Mouse (Mus musculus): ENCODE measurements around the gene Stx19. TPM values are rescaled to one million over a fixed set of nuclear protein-coding genes. Genes with fewer than 3 reads are reported as not detected.

Gene Stx19
- 0.38 and 0.63 TPM in 2 replicates for polyA plus RNA-seq (2014; fragmentation: Nextera tagmentation; extraction: Ambion mirVana)

DNA sequence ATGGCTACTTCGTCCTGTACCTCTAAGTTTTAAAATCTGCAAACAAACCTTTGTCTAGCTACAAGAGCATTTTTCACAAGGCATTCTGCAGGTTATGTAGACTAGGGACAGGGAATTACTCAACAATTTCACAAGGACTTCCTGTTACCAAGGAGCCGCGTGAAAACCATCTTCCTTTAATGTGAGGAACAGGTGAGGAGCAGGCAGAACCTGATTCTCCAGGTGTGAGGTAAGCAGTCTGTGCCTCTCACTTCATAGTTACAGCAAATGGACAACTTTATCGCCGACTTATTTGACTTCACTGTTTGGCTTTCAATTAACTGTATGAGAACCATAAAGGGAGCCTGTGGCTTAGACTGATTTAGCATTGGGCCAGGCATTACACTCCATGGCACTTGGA, at the start of gene Stx19:
Gene Stx19 (plus strand): TSS at position 186 of the 400 bp plus-strand sequence.
- no peaks in the 10 kb centered on the region for H3K4me1 ChIP-seq (ENCODE audit: control insufficient read depth, insufficient read depth, low read length)
- H3K4me3 ChIP-seq (ENCODE audit: low read length), result no peak within 1 kb of the TSS
- no peak within 1 kb of the TSS for H3K4me2 ChIP-seq (replicated peaks; ENCODE audit: low read depth, low read length)
- WGBS, result 86% methylated on average over 5 of the region's 5 CpGs
- no peak within 1 kb of the TSS for H3K27ac ChIP-seq (ENCODE audit: low read depth, low read length)
- H3K9ac ChIP-seq (ENCODE audit: low read depth, low read length), result no peak within 1 kb of the TSS
- no peaks in the 10 kb centered on the region for H3K36me3 ChIP-seq (ENCODE audit: control insufficient read depth, insufficient read depth, low read length)
- no peaks in the 10 kb centered on the region for H3K27me3 ChIP-seq (ENCODE audit: control insufficient read depth, insufficient read depth, low read length)
- ATAC-seq (ENCODE audit: low FRiP score, low TSS enrichment), result no peak
- H3K9me3 ChIP-seq (ENCODE audit: control insufficient read depth, low read length), result no peaks in the 10 kb centered on the region

DNA sequence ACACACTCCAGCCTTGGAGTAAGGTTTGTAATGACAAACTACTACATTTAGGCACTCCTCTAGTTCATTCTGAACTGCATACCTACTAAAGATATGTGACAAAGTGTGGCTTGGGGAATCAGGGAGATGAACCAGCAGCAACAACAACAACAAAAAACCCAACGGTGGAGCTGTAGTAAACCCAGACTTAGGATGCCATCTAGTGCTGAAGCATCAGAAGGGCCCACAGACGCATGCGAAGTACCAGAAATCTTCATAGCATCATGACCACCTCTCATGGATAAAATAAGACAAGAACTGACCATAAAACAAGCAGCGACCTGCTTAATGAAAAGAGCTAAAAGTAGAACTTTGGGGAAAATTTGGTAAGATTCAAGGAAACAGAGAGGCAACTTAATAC, 41.0 kb upstream of the Stx19 start:
- Histone ChIP-seq H3K27me3 (ENCODE audit: control insufficient read depth, insufficient read depth, low read length) (no peaks in the 10 kb centered on the region), H3K4me2 (replicated peaks; ENCODE audit: low read depth, low read length) (no peak overlapping the region), H3K9me3 (ENCODE audit: control insufficient read depth, low read length) (no peaks in the 10 kb centered on the region), H3K4me3 (ENCODE audit: low read length) (no peak overlapping the region), H3K9ac (ENCODE audit: low read depth, low read length) (no peak overlapping the region), H3K4me1 (ENCODE audit: control insufficient read depth, insufficient read depth, low read length) (no peaks in the 10 kb centered on the region), H3K27ac (ENCODE audit: low read depth, low read length) (no peak overlapping the region), H3K36me3 (ENCODE audit: control insufficient read depth, insufficient read depth, low read length) (no peaks in the 10 kb centered on the region; the same call in 1 of the 2 replicates)
- ATAC-seq (ENCODE audit: low FRiP score, low TSS enrichment), result no peak
- whole genome bisulfite sequencing, result 82% methylated on average over 4 of the region's 4 CpGs

DNA sequence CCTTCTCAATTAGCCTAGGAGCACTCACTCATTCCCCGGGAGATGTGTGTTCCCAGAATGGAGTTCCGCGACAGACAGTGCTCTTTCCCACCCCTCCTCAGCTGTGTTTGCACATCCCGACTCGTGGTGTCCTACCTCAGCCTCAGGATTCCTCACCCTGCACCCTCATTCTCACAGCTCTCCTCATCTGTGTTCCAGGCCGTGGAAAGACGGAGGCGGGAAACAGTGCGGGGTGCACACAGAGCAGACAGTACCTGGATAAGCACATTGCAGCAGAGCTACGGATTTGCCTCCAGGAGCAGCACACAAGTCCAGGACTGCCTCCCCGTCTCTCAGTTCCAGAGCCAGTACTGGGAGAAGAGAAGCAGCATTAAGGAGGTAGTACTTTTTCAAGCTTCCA, 38.4 kb upstream of the Stx19 start:
- Histone ChIP-seq H3K4me3 (ENCODE audit: low read length) (no peak overlapping the region), H3K36me3 (ENCODE audit: control insufficient read depth, insufficient read depth, low read length) (no peaks in the 10 kb centered on the region; the same call in 1 of the 2 replicates), H3K27me3 (ENCODE audit: control insufficient read depth, insufficient read depth, low read length) (no peaks in the 10 kb centered on the region), H3K4me2 (replicated peaks; ENCODE audit: low read depth, low read length) (no peak overlapping the region), H3K4me1 (ENCODE audit: control insufficient read depth, insufficient read depth, low read length) (no peaks in the 10 kb centered on the region), H3K27ac (ENCODE audit: low read depth, low read length) (no peak overlapping the region), H3K9me3 (ENCODE audit: control insufficient read depth, low read length) (no peaks in the 10 kb centered on the region), H3K9ac (ENCODE audit: low read depth, low read length) (no peak overlapping the region)
- 88% methylated on average over 11 of the region's 11 CpGs for WGBS
- ATAC-seq (ENCODE audit: low FRiP score, low TSS enrichment), result no peak

DNA sequence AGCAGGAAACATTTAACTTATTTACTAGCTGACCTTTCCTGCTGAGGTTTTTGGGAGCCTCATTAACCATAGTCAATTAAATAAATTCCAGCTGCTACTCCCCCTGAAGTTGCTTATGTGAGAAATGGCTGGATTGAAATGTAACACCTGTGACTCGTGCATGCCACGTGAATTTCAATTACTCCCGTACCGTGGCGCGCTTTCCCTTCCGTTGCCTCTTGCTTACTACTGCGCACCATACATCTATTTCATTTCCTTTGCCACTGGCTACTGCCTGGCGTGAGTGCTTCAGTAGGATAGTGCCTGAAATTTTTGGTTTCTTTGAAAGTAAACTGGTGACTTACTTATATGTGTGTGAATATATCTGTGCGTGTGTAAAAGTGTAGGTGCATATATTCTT, 36.2 kb upstream of the Stx19 start:
- H3K9me3 ChIP-seq (ENCODE audit: control insufficient read depth, low read length), result no peaks in the 10 kb centered on the region
- no peak overlapping the region for H3K9ac ChIP-seq (ENCODE audit: low read depth, low read length)
- H3K4me2 ChIP-seq (replicated peaks; ENCODE audit: low read depth, low read length), result no peak overlapping the region
- no peaks in the 10 kb centered on the region; the same call in 1 of the 2 replicates for H3K36me3 ChIP-seq (ENCODE audit: control insufficient read depth, insufficient read depth, low read length)
- ATAC-seq (ENCODE audit: low FRiP score, low TSS enrichment), result no peak
- no peak overlapping the region for H3K27ac ChIP-seq (ENCODE audit: low read depth, low read length)
- H3K4me3 ChIP-seq (ENCODE audit: low read length), result no peak overlapping the region
- no peaks in the 10 kb centered on the region for H3K4me1 ChIP-seq (ENCODE audit: control insufficient read depth, insufficient read depth, low read length)
- WGBS, result 50% methylated on average over 10 of the region's 10 CpGs
- H3K27me3 ChIP-seq (ENCODE audit: control insufficient read depth, insufficient read depth, low read length), result no peaks in the 10 kb centered on the region

DNA sequence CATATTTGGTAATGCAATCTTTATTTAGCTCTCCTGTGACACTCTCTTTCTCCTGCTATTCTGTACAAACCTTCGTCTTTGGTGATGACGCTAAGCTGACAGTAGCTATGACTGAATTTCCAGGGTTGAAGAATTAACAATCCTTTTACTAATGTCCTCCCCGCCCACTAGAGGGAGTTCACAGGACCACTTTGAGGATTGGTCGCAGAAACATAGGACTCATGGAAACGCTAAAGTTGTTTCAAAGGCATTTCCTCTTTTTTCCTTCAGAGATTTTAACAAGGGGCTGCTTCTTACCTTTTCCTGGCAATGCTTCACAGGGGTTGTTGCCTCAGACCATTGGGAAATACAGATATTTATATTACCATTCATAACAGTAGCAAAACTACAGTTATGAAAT, 32.2 kb upstream of the Stx19 start:
- H3K9me3 ChIP-seq (ENCODE audit: control insufficient read depth, low read length), result no peaks in the 10 kb centered on the region
- ATAC-seq (ENCODE audit: low FRiP score, low TSS enrichment), result no peak
- H3K36me3 ChIP-seq (ENCODE audit: control insufficient read depth, insufficient read depth, low read length), result no peaks in the 10 kb centered on the region
- H3K27me3 ChIP-seq (ENCODE audit: control insufficient read depth, insufficient read depth, low read length), result no peaks in the 10 kb centered on the region
- H3K4me2 ChIP-seq (replicated peaks; ENCODE audit: low read depth, low read length), result no peak overlapping the region
- WGBS, result 69% methylated on average over 5 of the region's 5 CpGs
- no peak overlapping the region for H3K9ac ChIP-seq (ENCODE audit: low read depth, low read length)
- H3K4me3 ChIP-seq (ENCODE audit: low read length), result no peak overlapping the region
- H3K4me1 ChIP-seq (ENCODE audit: control insufficient read depth, insufficient read depth, low read length), result no peaks in the 10 kb centered on the region
- H3K27ac ChIP-seq (ENCODE audit: low read depth, low read length), result no peak overlapping the region

DNA sequence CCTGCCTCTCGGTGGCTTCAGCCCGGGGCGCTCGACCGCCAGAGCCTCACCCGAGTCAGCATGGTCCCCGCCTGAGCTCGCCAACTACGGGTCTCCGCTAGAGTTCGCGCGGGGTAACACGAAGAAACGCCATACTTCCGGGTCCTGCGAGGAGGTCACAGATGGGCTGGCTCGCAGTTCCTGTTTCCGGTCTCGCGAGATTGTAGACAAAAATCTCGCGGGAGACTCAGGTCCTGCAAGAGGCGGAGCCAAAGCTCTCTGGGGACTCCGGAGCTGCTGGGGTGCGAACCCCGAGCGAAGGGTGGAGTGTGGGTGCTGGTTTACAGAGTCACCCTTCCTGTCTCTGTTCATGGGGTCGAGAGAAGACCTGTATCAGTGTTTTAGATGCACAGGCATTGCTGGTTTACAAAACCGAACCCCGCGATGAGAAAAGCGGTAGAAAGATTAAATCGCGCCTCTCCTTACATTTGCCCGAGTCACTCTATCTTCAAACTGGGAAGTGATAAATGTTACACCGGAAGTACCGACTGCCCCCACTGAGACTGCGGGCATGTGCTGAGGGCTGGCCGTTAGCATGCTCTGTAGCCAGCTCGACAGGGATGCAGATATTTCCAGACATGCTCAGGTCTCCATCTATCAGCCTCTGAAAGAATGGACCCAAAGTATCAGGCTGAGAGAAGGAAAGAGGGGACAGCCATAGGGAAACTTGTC, 27.7 kb upstream of the Stx19 start, which contains the start of gene Nsun3:
Gene Nsun3 (minus strand): TSS at position 198 of the 711 bp plus-strand sequence.
- 2% methylated on average over 41 of the region's 41 CpGs for WGBS

DNA sequence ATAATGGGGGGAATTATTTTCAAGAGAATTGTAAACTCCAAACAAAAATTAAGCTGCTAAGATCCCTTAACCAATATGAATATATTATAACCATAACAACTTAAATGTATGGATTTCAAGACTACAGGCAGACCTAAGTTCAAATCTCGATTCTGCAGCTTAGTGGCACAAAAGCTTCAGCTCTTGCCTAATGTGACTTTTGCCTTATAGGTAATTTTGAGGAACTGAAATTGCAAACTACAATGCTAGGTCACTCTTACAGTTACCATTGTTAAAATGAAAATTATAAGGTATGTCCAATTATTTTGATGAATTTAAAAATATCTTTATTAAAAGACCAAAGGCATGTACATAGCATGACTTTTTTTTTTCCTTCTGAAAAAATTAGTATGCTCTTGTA, 17.9 kb upstream of the Stx19 start:
- H3K4me1 ChIP-seq (ENCODE audit: control insufficient read depth, insufficient read depth, low read length), result no peaks in the 10 kb centered on the region
- H3K9me3 ChIP-seq (ENCODE audit: control insufficient read depth, low read length), result no peaks in the 10 kb centered on the region
- no peaks in the 10 kb centered on the region for H3K27me3 ChIP-seq (ENCODE audit: control insufficient read depth, insufficient read depth, low read length)
- no peak overlapping the region for H3K9ac ChIP-seq (ENCODE audit: low read depth, low read length)
- no peak overlapping the region for H3K27ac ChIP-seq (ENCODE audit: low read depth, low read length)
- 82% methylated on average over 1 of the region's 1 CpGs for WGBS
- no peak overlapping the region for H3K4me3 ChIP-seq (ENCODE audit: low read length)
- ATAC-seq (ENCODE audit: low FRiP score, low TSS enrichment), result no peak
- H3K4me2 ChIP-seq (replicated peaks; ENCODE audit: low read depth, low read length), result no peak overlapping the region
- peaks cover 10% of the 10 kb centered on the region; the same call in 1 of the 2 replicates for H3K36me3 ChIP-seq (ENCODE audit: control insufficient read depth, insufficient read depth, low read length)

More for the DNA sequence above, 27.7 kb upstream of the Stx19 start, which contains the start of gene Nsun3:
- Histone ChIP-seq H3K9me3 (ENCODE audit: control insufficient read depth, low read length) (no peaks in the 10 kb centered on the region), H3K36me3 (ENCODE audit: control insufficient read depth, insufficient read depth, low read length) (no peaks in the 10 kb centered on the region), H3K4me3 (ENCODE audit: low read length) (peak within 1 kb of the TSS; percentile 63), H3K9ac (ENCODE audit: low read depth, low read length) (peak within 1 kb of the TSS; percentile 70), H3K27me3 (ENCODE audit: control insufficient read depth, insufficient read depth, low read length) (no peaks in the 10 kb centered on the region), H3K4me1 (ENCODE audit: control insufficient read depth, insufficient read depth, low read length) (no peaks in the 10 kb centered on the region), H3K27ac (ENCODE audit: low read depth, low read length) (peak within 1 kb of the TSS; percentile 68), H3K4me2 (replicated peaks; ENCODE audit: low read depth, low read length) (peak within 1 kb of the TSS; percentile 64)
- peak; percentile 98 for ATAC-seq (ENCODE audit: low FRiP score, low TSS enrichment)

DNA sequence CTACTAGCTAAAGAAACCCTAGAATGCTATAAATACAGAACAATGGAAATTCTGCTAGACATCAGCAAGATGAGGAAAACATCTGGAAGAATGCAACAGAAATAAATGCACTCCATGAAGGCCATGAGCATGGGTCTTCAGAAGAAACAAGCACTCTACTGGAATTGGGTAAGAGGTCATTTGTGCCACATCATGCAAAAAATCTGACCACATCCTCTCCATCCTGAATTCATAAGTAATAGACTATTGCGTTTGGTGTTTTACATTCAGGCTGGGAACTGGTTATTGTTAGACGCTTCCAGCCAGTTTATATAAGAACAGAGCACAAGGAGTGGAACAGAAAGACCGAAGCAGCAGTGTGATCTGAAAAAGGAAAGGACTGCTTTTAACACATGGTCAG, 15.7 kb upstream of the Stx19 start:
- no peaks in the 10 kb centered on the region for H3K4me1 ChIP-seq (ENCODE audit: control insufficient read depth, insufficient read depth, low read length)
- H3K9me3 ChIP-seq (ENCODE audit: control insufficient read depth, low read length), result no peaks in the 10 kb centered on the region
- peaks cover 18% of the 10 kb centered on the region; the same call in 1 of the 2 replicates for H3K36me3 ChIP-seq (ENCODE audit: control insufficient read depth, insufficient read depth, low read length)
- no peak overlapping the region for H3K4me2 ChIP-seq (replicated peaks; ENCODE audit: low read depth, low read length)
- 97% methylated on average over 3 of the region's 3 CpGs for WGBS
- no peak for ATAC-seq (ENCODE audit: low FRiP score, low TSS enrichment)
- H3K27me3 ChIP-seq (ENCODE audit: control insufficient read depth, insufficient read depth, low read length), result no peaks in the 10 kb centered on the region
- no peak overlapping the region for H3K9ac ChIP-seq (ENCODE audit: low read depth, low read length)
- H3K27ac ChIP-seq (ENCODE audit: low read depth, low read length), result no peak overlapping the region
- H3K4me3 ChIP-seq (ENCODE audit: low read length), result no peak overlapping the region

DNA sequence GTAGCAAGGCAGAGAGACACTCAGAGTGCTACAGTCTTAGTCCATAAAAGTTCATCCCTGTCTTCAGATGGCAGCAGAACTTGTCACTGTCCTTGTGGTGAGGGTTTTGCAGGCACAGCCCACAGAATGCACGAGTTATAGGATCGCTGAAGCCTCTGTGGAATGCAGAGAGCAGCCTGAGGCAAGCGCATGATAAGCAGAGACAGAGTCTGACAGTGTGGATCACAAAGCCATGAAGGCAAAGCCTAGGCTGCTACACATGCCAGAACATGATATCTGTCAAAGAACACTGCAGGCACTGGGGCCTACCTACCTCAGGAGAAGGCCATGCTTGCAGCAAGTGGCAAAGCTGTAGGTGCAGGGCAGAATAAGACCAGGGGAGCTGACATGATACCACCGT, 15.1 kb upstream of the Stx19 start:
- Histone ChIP-seq H3K9ac (ENCODE audit: low read depth, low read length) (no peak overlapping the region), H3K27ac (ENCODE audit: low read depth, low read length) (no peak overlapping the region), H3K9me3 (ENCODE audit: control insufficient read depth, low read length) (no peaks in the 10 kb centered on the region), H3K4me3 (ENCODE audit: low read length) (no peak overlapping the region), H3K4me1 (ENCODE audit: control insufficient read depth, insufficient read depth, low read length) (no peaks in the 10 kb centered on the region), H3K36me3 (ENCODE audit: control insufficient read depth, insufficient read depth, low read length) (peaks cover 20% of the 10 kb centered on the region; the same call in 1 of the 2 replicates), H3K4me2 (replicated peaks; ENCODE audit: low read depth, low read length) (no peak overlapping the region), H3K27me3 (ENCODE audit: control insufficient read depth, insufficient read depth, low read length) (no peaks in the 10 kb centered on the region)
- WGBS, result 85% methylated on average over 4 of the region's 4 CpGs
- ATAC-seq (ENCODE audit: low FRiP score, low TSS enrichment), result no peak

All from kidney, embryonic 14.5 days (tissue).